Mouse (Mus musculus): Measurements from ENCODE around the gene Calhm5.
A peak's percentile ranks its signal among the peaks of the same experiment; 100 is the strongest.

Gene Calhm5

GRCm38 (mm10) chr10:34096418-34096883 is at the start of gene Calhm5:
Calhm5 (minus strand) TSS chr10:34096519.
- peak; percentile 36 to 38 for DNase-seq

DNA sequence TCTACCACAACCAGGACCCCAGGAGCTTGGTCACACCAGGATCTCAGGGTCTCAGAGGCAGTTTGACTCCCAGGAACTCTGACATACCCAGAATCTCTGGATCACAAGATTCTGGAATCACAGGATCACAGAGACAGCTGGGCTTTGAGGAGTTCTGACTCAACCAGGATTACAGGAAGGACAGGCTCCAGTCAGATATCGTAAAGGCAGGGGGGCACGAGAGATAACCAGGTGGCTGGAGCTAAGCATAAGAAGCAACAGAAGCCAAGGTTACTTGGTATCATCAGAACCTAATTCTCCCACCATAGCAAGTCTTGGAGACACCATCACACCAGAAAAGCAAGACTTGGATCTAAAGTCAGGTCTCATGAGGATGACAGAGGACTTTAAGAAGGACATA is 45.4 kb upstream of the Calhm5 start:
- DNase-seq: no peak

GRCm38 (mm10) chr10:34139768-34140167 is 43.4 kb upstream of the Calhm5 start:
- no peak for DNase-seq

DNA sequence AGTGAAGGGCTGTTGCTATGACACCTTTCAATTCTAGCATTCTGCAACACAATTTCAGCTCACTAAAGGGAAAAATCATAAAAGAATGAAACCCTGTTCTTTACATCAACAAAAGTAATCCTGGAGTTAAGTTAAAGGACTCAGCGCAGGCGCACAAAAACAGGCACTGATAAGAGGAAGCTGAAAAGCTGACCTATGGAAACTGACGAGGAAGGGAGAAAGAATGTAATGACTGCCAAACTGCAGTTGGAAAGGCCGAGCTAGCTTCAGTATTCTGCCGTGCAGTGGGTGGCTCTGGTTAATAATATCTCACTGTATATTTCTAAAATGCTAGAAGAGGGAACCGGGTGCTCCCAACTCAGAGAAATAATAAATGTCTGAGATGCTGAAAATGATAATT is 41.7 kb upstream of the Calhm5 start:
- no peak for DNase-seq

DNA sequence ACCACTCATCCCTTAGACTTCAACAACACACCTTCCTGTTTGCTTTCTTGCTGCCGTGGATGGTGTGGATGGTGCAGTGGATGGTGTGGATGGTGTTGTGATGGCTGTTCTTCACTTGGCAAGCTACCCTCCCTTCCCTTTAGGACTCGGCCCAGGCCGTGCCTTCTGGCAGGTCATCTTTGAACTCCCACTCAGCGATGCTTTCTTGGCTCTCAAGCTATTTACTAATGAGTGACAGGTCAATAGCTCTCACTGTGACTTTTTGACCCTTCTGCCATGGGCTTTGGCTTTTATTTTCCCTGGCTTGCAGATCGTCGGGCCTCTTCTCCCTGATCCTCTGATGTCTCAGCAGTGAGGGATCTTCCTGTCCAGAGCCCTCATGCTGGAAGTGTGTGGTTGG is 40.1 kb upstream of the Calhm5 start:
- no peak for DNase-seq

DNA sequence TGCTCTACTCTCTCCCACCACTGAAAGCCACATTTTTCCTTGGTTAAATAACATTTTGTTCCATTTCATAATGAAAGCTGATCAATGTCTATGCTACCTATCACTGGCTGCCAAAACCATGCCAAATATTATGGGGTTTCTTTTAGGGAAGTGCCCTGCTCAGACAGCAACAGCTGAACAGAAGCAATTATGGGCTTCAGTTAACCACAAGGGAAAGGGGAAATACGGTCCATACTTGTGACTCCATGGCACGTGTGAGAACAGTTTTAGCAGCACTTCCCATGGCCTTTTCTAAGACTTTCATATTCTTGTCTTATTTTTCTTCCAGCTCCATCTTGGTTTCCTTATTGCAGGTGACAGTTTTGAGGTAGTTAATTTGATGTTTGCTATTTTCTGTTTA is 35.0 kb upstream of the Calhm5 start:
- no peak for DNase-seq

- peak; percentile 46 to 51 for DNase-seq
Observed at GRCm38 (mm10) chr10:34128391-34128790, 32.1 kb upstream of the Calhm5 start.

DNA sequence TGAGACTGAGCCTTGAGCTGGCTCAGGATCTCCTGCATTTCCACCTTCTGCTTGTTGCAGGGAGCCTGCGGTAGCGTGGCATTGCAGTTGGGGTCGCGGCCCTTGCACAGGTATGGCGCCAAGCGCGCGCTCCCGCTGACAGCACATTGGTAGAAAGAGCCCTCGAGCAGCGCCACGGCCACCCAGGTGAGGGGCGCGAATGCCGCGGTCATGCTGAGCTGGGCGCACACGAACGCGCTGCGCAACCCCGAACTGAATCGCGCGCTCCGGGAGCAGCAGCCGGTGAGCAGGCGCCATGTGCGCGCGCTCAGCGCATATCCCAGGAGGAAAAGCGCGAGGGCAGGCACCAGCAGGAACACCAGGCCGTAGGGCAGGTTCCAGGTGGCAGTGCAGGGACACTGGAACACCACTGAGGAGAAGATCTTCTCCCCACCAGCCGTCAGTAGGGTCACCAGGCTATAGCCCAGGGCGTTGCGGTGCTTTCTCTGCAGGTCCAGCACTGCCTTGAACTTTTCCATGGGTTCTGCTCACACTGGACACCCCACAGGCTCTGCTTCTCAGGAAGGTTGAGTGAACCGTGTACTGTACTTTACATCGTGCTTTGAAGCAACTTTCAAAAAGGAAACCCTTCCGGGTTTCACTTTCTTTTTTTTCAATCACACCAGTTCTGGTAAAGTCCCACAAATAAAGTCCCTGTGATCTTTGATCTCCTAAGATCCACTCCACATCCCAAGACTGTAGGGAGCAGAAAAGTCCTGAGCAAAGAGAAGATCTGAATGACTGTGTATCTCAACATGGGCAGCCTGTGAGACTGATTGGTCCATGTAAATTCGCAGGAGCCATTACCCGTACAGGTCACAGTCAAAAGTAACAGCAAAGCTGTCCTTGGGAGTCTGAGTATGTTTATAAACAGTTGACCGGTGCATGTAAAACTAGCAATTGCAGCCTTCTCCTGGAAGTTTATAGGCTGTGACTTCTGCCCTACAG is 31.4 kb upstream of the Calhm5 start, which contains the start of gene Calhm6:
Calhm6 (minus strand) TSS at position 593 of the 987 bp plus-strand sequence.
- DNase-seq: peak; percentile 7 to 54

GRCm38 (mm10) chr10:34118421-34118820 is 22.1 kb upstream of the Calhm5 start:
- no peak for DNase-seq

DNA sequence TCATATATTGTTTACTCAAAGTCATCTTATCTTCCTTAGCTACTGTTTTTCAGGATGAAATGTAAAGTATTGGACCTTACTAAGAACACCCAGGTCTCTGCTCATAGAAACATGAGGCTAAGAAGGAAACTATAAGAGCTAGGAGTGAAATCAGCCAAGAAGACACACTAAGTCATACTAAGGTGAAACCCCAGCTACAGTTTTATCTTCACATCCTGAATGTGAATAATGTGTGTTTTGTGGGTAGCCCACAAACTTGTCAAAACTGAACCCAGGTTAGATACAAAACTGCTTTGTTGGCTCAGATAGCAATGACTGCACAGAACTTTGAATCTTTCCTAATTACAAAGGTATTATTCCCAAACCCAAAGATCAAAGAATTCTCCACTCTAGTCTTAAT is 21.5 kb upstream of the Calhm5 start:
- no peak for DNase-seq

GRCm38 (mm10) chr10:34117131-34117530 is 20.8 kb upstream of the Calhm5 start:
- no peak for DNase-seq

DNA sequence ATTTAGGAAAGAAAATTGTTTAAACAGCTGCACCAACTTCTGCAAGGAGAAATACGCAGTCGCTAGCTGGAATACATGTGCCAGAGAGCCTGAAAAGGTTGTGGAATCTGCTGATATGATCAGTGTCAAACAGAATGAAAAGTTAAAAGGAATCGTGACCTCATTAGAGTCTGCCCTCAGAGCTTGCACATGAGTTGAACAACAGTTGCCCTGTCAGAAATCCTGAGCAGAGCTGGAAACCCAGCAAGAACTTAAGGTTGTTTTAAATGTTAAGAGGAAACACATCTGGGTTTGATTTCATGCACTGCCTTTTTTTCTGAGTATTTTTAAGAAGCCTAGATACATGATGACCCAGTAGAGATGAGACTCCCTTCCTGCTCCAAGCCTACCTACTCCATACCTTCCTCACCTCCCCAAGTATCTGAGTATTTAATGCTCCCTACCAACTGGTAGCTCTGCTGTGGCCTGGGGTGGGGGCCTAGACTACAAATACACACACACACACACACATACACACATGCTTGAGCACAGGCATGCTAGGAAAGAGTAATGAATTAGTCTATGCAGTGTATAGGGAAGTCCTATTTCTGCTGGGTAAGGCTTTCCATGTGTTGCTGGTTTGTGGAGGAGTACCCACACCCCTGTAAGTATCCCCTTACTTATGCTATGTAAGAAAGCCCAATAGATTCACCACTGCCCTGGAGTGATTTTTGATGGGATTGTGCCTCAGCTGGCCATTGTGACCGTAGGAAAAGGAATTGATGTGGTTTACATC is 15.8 kb upstream of the Calhm5 start:
- DNase-seq: no peak

DNA sequence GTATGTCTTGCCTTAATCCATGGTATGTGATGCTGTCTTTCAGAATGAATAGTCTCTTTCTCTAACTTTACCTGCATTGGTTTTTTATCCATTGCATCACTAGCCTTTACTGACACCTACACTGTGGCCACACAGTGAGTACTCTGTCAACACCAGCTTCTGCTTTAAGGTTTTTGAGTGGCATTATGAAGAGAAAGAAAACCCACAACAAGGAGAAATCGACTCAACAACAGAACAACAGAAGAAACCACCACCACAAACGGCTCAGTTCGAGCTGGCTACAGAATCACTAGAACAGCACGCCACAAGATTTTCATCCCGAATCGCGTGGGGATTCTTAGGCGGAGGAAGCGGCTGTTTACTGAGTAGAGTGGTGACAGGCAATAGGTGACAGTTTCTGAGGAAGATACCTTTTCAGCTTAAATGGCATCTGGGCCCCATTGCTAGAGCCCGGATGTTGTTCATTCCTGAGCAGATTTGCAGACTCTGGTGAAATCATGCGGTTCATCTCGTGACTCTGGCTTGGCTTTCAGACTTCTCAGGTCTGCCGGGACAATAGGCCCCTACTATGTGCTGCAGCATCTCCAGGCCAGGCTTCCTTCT is 14.6 kb upstream of the Calhm5 start:
- DNase-seq: no peak

DNA sequence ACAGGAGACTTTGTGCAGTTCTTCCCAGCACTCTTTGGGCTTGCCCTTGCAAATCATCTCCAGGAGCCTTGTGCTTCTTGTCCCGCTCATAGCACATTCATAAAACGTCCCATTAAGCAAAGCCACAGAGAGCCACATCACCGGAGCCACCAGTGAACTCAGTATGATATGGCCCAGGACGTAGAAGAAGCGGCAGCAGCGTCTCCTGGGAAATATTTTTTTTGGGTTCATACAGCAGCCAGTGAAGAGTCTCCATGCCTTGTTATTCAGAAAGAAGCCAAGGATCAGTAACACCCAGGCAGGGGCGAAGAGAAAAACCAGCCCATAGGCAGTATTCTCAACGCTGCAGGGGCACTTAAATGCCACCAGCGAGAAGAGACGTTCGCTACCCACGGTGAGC is 355 bp downstream of the Calhm5 start:
- DNase-seq: no peak

- DNase-seq: no peak
Observed at GRCm38 (mm10) chr10:34095147-34095546, 1.2 kb downstream of the Calhm5 start.

- DNase-seq: no peak
Observed at GRCm38 (mm10) chr10:34091888-34092287, 4.4 kb downstream of the Calhm5 start.

GRCm38 (mm10) chr10:34090481-34090880 is 5.8 kb downstream of the Calhm5 start:
- DNase-seq: no peak

DNA sequence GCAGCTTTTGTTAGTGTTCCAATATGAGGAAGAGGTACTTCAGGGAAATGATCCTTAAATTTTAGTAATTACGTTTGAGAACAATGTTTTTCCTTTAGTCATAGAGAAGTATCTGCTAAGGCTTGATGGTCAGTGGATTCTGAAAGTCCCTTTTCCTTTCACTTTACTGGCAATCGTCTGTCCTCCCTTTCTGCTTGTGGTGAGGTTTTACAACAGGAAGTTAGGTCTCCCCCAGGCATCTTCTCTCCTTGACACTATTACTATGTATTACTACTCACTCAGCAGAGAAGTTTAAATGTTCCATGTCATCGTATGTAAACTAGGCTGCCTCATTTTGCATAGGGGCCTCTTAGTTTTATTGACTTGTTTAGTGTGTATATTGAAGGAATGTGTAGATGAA is 6.8 kb downstream of the Calhm5 start:
- no peak for DNase-seq

DNA sequence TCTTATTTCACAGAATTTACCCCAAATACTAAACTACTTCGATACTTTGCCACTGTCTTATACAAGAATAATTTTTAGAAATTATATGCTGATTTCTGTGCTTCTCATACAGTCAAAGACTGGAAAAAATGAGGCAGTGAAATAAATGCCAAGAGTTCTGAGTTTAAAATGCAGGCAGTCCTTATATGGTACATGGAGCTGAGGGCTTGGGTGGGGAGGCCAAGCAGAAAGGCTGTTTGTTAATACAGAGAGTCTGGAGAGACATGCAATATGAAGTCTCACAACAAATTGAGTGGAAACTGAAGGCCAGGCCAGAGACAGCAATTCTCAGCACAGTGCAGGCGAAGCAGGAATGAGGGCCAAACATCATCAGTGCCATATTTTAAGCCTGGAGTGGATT is 7.8 kb downstream of the Calhm5 start:
- DNase-seq: no peak

DNA sequence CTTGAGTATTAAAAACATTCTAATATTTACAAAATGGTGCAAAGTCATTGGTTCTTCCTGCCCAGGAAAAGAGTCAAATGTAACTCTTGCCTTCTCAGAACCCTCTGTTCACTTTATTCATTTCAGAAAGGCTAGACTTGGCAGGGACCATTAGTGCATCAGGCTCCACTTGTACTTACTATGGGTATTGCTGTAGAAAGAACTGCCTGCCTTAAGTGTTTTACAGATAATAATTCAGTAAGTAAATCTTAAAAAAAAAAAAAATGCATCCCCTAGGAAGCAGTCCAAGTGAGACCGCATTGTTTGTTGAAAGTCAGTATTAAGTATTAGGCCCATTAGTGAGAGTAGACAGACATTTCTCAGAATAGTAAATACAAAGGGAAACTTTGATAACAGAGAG is 9.8 kb downstream of the Calhm5 start:
- DNase-seq: no peak

DNA sequence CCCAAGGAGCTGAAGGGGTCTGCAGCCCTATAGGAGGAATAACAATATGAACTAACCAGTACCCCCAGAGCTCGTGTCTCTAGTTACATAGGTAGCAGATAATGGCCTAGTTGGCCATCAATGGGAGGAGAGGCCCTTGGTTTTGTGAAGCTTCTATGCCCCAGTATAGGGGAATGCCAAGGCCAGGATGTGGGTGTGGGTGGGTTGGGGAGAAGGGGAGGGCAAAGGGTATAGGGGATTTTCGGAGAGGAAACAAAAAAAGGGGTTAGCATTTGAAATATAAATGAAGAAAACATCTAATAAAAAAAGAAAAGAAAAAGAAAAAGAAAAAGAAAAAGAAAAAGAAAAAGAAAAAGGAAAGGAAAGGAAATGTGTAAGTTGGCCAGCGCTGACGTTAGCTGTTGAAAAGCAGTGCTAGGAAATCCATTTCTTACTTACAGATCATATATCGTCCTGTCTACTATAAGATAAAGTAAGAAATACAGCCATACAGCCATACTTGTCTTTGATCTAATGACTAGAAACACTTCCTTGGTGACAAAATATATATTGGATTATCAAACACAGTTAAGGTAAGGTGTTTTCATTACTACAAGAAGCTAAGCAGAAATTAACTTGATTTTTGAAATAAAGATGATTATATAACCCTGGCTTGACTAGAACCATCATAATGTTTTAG is 21.7 kb downstream of the Calhm5 start:
- no peak for DNase-seq

DNA sequence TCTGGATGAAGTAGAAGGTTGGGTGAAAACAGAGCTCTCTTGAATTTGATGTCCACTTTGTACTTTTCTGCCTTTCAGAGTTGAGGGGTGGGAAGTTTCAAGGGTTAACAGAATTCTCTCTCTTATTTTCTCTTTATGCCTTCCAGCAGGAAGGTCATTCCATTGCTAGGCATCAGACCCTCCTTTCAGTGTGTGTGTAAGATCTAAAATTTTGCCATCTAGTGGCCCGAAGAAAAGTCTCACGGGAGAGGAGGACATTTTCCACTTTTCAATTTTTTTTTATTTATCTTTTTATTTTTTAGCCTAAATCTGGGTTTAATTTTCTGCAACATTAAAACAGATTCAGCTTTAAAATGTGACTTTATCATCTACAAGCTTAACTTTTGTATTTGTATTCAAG is 24.7 kb downstream of the Calhm5 start:
- no peak for DNase-seq

Measured in kidney, postnatal 36 days (tissue).